Mouse (Mus musculus): ENCODE measurements around the gene Pbx2. TPM values are rescaled to one million over a fixed set of nuclear protein-coding genes. Genes with fewer than 3 reads are reported as not detected.

Gene Pbx2
- total and polyA plus RNA-seq, 2 experiments from 2014 or later: 5.9 to 75.2 TPM

DNA sequence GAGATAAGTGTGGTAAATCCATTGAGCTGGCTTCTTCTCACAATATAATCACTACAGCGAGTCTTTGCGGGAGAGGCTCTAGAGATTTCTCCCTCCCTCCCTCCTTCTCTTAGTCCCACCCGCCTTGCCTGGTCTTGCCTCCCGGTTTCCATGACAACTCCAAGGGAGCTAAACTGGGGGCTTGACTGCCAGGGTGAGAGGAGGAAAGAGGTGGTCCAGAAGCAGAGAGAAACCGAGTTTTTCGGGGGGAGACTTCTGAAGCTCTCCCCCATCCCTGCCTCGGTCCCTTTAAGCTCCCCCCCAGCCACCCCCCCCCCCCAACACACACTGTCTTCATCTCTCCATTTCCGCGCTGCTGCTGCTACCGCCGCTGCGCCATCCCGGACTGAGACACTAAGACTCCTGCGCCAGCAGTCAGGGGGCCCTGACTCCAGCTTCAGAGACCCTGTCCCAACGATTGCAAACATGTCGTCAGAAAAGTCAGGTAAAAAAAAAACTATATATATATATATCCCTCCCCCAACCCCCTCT is 38.2 kb downstream of the Pbx2 start, which contains the start of gene Prrt1:
Gene Prrt1, plus strand, starts transcription at position 313 of the 531 bp plus-strand sequence.
- 3% methylated on average over 16 of the region's 16 CpGs for WGBS
- ATAC-seq (peak; percentile 44; the same call in 1 of the 2 replicates), DNase-seq (peak; percentile 82)
- H3K27ac ChIP-seq (ENCODE audit: low read depth, low read length): peak within 1 kb of the TSS; percentile 92
- peak within 1 kb of the TSS; percentile 54 for H3K9ac ChIP-seq
- H3K4me2 ChIP-seq (ENCODE audit: low read depth): peak within 1 kb of the TSS; percentile 92
- H3K27me3 ChIP-seq (ENCODE audit: insufficient read depth, low read length): no peaks in the 10 kb centered on the region
- H3K4me3 ChIP-seq (ENCODE audit: low read depth, low read length): peak within 1 kb of the TSS; percentile 55
- H3K4me1 ChIP-seq (ENCODE audit: insufficient read depth): peaks cover 28% of the 10 kb centered on the region
- TF ChIP-seq CTCF (IDR thresholded peaks at IDR 0.05; ENCODE audit: low read depth): no peak
- no peaks in the 10 kb centered on the region for H3K9me3 ChIP-seq (ENCODE audit: low read length)
- no peaks in the 10 kb centered on the region for H3K36me3 ChIP-seq (ENCODE audit: insufficient read depth)

DNA sequence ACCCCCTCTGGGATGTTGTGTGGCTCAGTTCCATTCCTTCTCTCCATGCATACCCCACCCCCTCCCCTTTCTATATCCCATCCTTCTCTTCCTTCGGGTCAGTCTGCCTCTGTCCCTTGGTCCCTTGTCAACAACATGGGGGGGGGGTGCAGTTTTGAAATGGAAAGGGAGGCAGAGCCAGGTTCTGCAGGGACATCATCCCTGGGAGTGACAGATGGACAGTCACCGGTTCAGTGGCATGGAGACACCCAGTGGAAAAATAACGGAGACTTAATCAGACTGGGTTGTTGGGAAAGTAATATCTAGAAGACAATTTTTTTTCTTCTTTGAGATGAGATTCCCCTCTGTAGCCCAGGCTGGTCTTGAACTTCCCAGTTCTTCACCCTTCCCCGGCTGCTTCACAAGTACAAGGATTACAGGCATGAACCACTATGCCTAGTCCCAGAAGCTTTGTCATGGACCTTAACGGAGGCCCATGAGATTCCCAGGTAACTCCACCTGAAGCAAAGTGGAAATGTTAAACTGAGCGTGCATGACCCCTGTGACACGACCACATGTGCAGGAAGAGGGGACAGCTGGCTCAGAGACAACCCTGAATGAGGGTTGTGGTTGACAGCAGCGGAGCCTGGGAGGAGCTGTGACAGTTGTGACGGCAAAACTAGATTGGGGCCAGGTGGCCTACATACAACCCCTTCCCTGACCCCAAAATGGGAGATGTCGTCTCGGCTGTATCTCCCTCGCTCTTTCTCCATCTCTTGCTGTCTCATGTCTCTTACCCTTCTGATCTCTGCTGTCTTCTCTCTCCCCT is 38.9 kb downstream of the Pbx2 start:
- DNase-seq (no peak), ATAC-seq (no peak)
- Histone ChIP-seq H3K27me3 (ENCODE audit: insufficient read depth, low read length) (no peaks in the 10 kb centered on the region), H3K9me3 (ENCODE audit: low read length) (no peaks in the 10 kb centered on the region), H3K4me2 (ENCODE audit: low read depth) (peak overlapping the region; percentile 92), H3K9ac (peak overlapping the region; percentile 51), H3K27ac (ENCODE audit: low read depth, low read length) (no peak overlapping the region), H3K4me3 (ENCODE audit: low read depth, low read length) (peak overlapping the region; percentile 45), H3K36me3 (ENCODE audit: insufficient read depth) (no peaks in the 10 kb centered on the region), H3K4me1 (ENCODE audit: insufficient read depth) (peaks cover 28% of the 10 kb centered on the region)
- no peak for TF ChIP-seq CTCF (IDR thresholded peaks at IDR 0.05; ENCODE audit: low read depth)
- 20% methylated on average over 12 of the region's 12 CpGs for WGBS

DNA sequence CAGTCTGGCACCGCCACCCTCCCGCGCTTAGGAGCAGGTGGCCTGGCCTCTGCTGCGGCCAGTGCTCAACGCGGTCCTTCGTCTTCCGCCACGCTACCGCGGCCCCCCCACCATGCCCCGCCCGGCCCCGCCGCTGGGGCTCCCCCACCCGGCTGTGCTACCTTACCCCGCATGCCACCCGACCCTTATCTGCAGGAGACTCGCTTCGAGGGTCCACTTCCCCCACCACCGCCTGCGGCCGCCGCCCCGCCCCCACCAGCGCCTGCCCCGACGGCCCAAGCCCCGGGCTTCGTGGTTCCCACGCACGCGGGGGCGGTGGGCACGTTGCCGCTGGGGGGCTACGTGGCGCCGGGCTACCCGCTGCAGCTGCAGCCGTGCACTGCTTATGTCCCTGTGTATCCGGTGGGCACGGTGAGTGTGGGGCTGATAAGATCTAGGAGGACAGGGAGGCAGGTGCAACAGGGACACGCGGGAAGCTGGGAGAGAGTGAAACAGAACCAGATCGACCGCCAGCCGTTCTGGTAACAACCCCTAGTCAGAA is 39.8 kb downstream of the Pbx2 start:
- Histone ChIP-seq H3K4me2 (ENCODE audit: low read depth) (peak overlapping the region; percentile 92), H3K9ac (peak overlapping the region; percentile 51), H3K9me3 (ENCODE audit: low read length) (no peaks in the 10 kb centered on the region), H3K4me3 (ENCODE audit: low read depth, low read length) (peak overlapping the region; percentile 45), H3K27ac (ENCODE audit: low read depth, low read length) (no peak overlapping the region), H3K36me3 (ENCODE audit: insufficient read depth) (no peaks in the 10 kb centered on the region), H3K27me3 (ENCODE audit: insufficient read depth, low read length) (no peaks in the 10 kb centered on the region), H3K4me1 (ENCODE audit: insufficient read depth) (peaks cover 28% of the 10 kb centered on the region)
- no peak for TF ChIP-seq CTCF (IDR thresholded peaks at IDR 0.05; ENCODE audit: low read depth)
- no peak for DNase-seq
- ATAC-seq: no peak
- 4% methylated on average over 48 of the region's 48 CpGs for WGBS

DNA sequence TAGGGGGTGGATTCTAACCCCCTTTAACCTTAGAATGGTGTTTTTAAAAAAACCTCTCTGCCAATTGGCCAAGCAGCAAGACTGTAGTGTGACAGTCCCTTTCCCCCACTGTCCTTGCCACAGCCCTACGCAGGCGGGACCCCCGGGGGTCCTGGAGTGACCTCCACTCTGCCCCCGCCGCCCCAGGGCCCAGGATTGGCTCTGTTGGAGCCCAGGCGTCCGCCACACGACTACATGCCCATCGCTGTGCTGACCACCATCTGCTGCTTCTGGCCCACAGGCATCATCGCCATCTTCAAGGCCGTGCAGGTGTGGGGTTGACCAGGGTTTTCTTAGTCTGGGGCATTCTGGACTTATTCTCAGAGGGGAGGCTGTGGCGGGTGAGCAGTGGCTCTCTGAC is 40.6 kb downstream of the Pbx2 start:
- Histone ChIP-seq H3K4me2 (ENCODE audit: low read depth) (peak overlapping the region; percentile 92), H3K36me3 (ENCODE audit: insufficient read depth) (no peaks in the 10 kb centered on the region), H3K4me1 (ENCODE audit: insufficient read depth) (peaks cover 21% of the 10 kb centered on the region), H3K4me3 (ENCODE audit: low read depth, low read length) (peak overlapping the region; percentile 45), H3K9ac (peak overlapping the region; percentile 19; the same call in 1 of the 2 replicates), H3K9me3 (ENCODE audit: low read length) (no peaks in the 10 kb centered on the region), H3K27ac (ENCODE audit: low read depth, low read length) (no peak overlapping the region), H3K27me3 (ENCODE audit: insufficient read depth, low read length) (no peaks in the 10 kb centered on the region)
- ATAC-seq: no peak
- TF ChIP-seq CTCF (IDR thresholded peaks at IDR 0.05; ENCODE audit: low read depth): no peak
- DNase-seq: no peak
- WGBS: 9% methylated on average over 12 of the region's 12 CpGs

DNA sequence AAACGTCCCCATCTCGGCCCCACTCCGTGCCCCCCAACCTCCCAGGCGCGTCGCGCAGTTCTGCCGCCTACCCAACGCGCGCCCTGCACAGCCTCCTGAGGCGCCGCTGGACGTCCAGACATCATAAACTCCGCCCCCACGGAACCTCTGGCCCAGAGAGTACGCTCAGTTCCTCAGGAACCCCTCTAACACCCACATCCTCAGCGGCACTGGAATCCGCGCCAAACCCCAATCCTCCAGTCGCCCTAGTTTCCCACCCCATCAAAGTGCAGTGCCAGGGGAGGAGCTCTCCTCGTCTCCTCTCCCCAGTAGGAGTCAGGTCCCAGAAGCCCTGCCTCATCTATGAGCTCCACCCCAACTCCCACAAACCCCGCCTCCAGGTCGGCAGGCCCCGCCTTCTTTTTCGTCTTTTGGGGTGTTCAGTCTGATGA is 41.2 kb downstream of the Pbx2 start:
- Histone ChIP-seq H3K4me3 (ENCODE audit: low read depth, low read length) (peak overlapping the region; percentile 45), H3K27me3 (ENCODE audit: insufficient read depth, low read length) (no peaks in the 10 kb centered on the region), H3K36me3 (ENCODE audit: insufficient read depth) (no peaks in the 10 kb centered on the region), H3K9ac (peak overlapping the region; percentile 19; the same call in 1 of the 2 replicates), H3K27ac (ENCODE audit: low read depth, low read length) (no peak overlapping the region), H3K4me1 (ENCODE audit: insufficient read depth) (peaks cover 21% of the 10 kb centered on the region), H3K4me2 (ENCODE audit: low read depth) (peak overlapping the region; percentile 92), H3K9me3 (ENCODE audit: low read length) (no peaks in the 10 kb centered on the region)
- peak; percentile 59 for DNase-seq
- 2% methylated on average over 26 of the region's 26 CpGs for WGBS
- ATAC-seq: peak; percentile 44
- TF ChIP-seq CTCF (IDR thresholded peaks at IDR 0.05; ENCODE audit: low read depth): no peak

DNA sequence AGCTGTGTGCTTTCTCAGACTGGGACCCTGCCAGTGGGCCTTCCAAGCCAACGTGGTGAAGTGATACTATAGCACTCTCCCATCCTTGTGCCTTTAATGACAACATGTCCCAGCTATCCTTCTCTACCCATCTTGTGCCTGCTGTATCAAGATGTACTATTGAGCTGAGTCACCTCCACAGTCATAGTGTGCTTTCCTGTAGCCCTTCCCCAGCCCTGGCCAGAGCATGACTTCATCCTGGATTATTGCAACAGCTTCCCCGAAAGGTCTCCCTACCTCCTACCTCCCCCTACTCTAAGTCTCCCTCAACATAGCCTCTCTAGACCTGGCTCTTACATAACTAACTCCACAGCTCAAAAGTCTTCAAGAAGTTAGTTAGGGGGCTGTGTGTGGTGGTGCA is 44.6 kb downstream of the Pbx2 start:
- TF ChIP-seq CTCF (IDR thresholded peaks at IDR 0.05; ENCODE audit: low read depth): no peak
- Histone ChIP-seq H3K4me1 (ENCODE audit: insufficient read depth) (peaks cover 7% of the 10 kb centered on the region), H3K27ac (ENCODE audit: low read depth, low read length) (no peak overlapping the region), H3K4me2 (ENCODE audit: low read depth) (no peak overlapping the region), H3K36me3 (ENCODE audit: insufficient read depth) (no peaks in the 10 kb centered on the region), H3K9ac (no peak overlapping the region), H3K4me3 (ENCODE audit: low read depth, low read length) (no peak overlapping the region), H3K27me3 (ENCODE audit: insufficient read depth, low read length) (no peaks in the 10 kb centered on the region), H3K9me3 (ENCODE audit: low read length) (no peaks in the 10 kb centered on the region)
- WGBS: 70% methylated on average over 2 of the region's 2 CpGs
- DNase-seq (no peak), ATAC-seq (no peak)

DNA sequence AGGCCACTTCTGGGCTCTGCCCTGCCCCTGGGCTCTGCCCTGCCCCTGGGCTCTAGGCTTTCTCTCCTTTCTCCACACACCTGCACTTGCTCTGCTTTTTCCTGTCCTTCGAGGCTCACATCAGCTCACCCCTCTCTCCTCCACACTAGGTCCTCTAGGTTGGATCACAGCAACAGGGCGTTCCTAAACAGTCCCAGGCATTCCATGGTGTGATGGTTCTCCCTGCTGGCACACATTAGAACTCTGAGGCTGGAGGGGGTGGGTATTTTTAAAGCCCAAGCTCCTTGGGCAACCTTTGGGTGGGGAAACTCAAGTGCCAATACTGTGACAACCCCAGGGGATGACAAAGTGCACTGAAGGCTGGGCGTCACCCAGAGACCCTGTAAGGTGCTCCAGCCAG is 46.4 kb downstream of the Pbx2 start:
- Histone ChIP-seq H3K36me3 (ENCODE audit: insufficient read depth) (no peaks in the 10 kb centered on the region), H3K4me3 (ENCODE audit: low read depth, low read length) (no peak overlapping the region), H3K27ac (ENCODE audit: low read depth, low read length) (no peak overlapping the region), H3K4me1 (ENCODE audit: insufficient read depth) (no peaks in the 10 kb centered on the region), H3K27me3 (ENCODE audit: insufficient read depth, low read length) (no peaks in the 10 kb centered on the region), H3K9me3 (ENCODE audit: low read length) (no peaks in the 10 kb centered on the region), H3K4me2 (ENCODE audit: low read depth) (no peak overlapping the region), H3K9ac (no peak overlapping the region)
- TF ChIP-seq CTCF (IDR thresholded peaks at IDR 0.05; ENCODE audit: low read depth): no peak
- ATAC-seq: no peak
- WGBS: 53% methylated on average over 3 of the region's 3 CpGs
- DNase-seq: no peak
